Mouse (Mus musculus) activated CD4-positive, CD25-positive, alpha-beta regulatory T cell, adult 4 months (primary cell): Measurements from ENCODE around the gene Hectd1. TPM values are rescaled to one million over a fixed set of nuclear protein-coding genes. Genes with fewer than 3 reads are reported as not detected.

ENCODE experiments used
- ATAC-seq: one replicate; pipeline ENCODE4 v1.8.0; 2017
- polyA plus RNA-seq, 2 experiments: library from polyadenylated mRNA; unstranded; fragments of 100-300 nt; shearing (Covaris generic); gene quantifications; one replicate each; pipeline ENCODE4 v1.2.1; 2017

The Hectd1 gene
- polyA plus RNA-seq, 2 experiments from 2014 or later, result 58.5 to 73.1 TPM

DNA sequence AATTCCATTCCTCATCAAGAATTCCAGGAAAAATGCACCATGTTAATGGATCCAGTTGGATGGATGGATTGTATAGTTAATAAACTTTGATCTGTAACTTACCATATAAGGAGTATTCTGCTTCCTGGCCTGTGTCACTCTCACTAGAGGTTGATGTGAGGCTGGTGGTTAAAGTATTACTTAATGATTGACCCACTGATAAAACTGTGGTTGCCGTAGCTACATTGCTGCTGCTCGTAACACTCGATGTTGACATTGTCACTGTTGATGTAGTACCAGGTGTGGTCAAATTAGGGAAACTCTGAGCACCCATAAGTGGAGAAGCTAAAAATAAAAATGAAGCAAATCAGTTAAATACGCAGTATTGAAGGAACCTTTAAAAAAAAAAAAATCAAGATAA, 61.9 kb downstream of the Hectd1 start:
- ATAC-seq, result peak; percentile 36

GRCm38 (mm10) chr12:51759374-51759773, 70.0 kb downstream of the Hectd1 start:
- ATAC-seq, result no peak

DNA sequence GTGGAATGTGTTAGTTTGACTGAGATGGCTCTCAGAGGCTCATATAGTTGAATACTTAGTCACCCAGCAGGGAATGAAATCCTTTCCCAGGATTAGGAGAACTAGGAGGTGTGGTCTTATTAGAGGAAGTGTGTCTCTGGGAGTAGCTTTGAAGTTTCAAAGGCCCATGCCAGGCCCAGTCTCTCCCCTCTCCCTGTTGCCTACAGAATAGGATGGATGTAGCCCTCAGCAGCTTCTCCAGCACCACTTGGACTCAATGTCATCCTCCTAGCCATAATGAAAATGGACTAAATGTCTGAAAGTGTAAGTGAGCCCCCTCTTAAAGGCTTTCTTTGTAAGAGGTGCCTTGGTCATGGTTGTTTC, 72.8 kb downstream of the Hectd1 start:
- ATAC-seq, result no peak

DNA sequence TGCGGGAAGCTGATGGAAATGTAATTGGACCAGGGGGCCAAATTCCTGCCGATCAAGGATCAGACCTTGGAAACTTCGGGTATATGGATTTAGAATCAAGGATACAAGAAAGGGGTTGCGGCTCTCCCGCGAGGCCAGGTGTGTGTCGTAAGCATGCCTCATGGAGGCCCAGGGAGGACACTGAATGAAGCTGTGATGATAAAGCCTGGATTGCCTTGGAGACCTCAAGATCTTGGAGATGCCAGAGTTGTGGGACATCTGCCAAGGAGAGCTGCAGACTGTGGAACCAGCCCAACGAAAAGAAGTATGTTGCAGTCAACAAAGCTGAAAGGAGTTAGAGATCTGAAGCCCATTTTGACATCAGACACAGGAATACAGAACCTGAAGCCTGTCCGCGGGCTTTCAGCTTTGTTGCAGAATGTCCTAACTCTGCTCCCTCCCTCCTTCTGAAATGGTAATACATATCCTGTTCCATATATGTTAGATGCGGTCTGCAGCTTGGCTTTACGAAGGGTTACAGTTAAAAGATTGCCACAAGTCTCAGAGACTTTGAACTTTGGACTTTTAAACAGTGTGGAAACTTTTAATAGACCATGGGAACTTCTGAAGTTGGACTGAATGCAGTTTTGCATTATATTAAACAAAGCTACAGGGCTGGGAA, 73.3 kb downstream of the Hectd1 start:
- ATAC-seq, result no peak

DNA sequence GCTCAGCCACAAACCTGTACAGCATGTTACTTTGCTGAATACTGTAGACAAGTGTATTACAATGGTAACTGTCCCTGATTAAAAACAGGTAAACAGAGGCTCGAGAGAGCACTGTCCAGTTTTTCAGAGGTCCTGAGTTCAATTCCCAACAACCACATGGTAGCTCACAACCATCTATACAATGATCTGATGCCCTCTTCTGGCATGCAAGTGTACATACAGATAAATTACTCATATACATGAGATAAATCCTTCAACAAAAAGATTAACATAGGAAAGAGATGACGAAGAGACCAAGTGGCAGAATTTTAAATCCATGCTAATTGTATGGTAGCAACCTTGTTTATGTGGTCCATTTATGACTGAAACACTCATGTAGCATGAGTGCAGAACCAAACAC, 82.0 kb downstream of the Hectd1 start:
- no peak for ATAC-seq

GRCm38 (mm10) chr12:51744957-51745356, 84.4 kb downstream of the Hectd1 start:
- no peak for ATAC-seq

GRCm38 (mm10) chr12:51741690-51742089, 87.6 kb downstream of the Hectd1 start:
- ATAC-seq, result peak; percentile 46

GRCm38 (mm10) chr12:51736807-51737206, 92.5 kb downstream of the Hectd1 start:
- ATAC-seq, result no peak

GRCm38 (mm10) chr12:51736381-51736780, 93.0 kb downstream of the Hectd1 start:
- no peak for ATAC-seq

- ATAC-seq, result no peak
These were observed 93.5 kb downstream of the Hectd1 start for GRCm38 (mm10) chr12:51735840-51736271.

DNA sequence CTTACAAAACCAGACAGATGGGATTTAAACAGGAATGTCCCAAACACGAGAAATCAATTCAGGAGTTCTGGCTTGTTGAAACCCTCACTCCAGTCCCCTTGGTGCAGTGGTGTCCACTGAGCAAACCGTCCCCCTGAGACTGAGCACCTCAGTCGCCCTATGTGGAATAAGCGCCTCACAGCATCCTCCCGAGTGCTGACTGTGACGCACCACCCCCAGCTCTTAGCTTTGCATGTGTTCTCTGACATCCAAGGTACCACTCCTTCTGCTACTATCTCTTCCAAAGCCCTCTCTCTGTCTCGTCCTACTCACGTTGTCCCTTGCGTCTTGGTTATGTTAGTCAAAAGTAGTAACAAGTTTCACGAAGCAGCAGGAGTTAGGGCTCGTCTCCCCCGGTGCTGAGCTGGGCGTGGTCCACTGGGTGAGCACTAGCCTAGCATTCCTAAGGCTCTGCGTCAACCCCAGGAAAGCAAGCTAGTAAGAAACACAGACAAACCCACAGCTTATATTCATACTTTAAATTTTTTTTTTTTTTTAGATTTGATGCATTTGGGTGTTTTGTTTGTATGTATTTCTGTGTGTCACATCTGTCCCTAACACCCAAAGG, 94.6 kb downstream of the Hectd1 start:
- ATAC-seq, result no peak

DNA sequence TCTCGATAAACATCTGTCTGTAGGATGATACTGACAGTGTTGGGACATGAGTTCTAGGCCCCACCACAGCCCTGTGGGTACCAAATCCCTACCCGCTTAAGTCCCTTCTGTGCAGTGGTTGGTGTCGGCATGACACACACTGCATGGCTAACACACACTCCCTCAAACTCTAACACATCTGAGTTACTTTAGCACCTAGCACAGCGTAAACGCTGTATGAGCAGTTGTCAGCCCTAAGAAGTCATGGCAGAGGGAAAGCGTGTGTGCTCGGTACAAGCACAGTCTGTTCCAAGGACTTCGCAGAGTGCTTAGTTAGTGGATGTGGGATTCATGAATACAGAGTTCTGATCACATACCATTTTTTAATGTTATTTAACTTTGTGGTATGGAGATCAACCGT, 99.5 kb downstream of the Hectd1 start:
- no peak for ATAC-seq

DNA sequence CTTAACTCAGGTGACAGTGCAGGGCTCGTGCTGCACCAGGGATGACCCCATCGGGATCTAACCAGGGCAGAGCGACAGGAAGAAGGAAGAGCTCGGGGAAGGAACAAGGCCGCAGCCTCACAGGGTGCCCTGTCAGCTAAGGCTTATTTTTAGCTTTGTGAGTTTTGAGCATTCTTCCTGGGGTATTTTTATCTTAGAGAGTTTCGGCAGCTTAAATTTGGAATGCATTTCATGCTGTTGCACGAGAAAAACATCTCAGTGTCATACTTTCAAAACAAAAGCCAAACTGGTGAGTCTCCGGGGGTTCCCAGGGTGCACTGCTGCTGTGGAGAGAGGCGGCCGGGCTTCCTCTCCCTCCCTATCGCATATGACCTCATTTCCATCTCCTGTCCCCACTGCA, 100.3 kb downstream of the Hectd1 start:
- ATAC-seq, result no peak

GRCm38 (mm10) chr12:51721836-51722235, 107.5 kb downstream of the Hectd1 start:
- no peak for ATAC-seq

DNA sequence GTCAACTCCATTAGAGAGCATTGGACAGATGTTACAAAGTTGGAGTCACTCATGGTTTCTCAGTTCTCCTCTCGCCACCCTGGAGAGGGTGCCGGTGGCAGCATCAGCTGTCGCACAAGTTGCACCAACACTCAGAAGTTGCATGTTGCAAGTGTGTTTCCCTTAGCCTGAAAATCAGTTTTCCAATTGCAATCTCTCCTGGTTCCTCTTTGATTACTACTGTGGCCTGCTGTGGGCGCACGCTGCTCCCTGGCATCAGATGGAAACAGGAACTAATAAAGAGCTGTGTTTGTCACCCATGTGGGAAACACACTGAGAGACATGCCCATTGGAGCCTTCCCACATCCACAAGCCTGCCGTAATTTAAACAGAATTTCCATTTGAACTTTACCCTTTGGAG, 110.7 kb downstream of the Hectd1 start:
- ATAC-seq, result no peak

DNA sequence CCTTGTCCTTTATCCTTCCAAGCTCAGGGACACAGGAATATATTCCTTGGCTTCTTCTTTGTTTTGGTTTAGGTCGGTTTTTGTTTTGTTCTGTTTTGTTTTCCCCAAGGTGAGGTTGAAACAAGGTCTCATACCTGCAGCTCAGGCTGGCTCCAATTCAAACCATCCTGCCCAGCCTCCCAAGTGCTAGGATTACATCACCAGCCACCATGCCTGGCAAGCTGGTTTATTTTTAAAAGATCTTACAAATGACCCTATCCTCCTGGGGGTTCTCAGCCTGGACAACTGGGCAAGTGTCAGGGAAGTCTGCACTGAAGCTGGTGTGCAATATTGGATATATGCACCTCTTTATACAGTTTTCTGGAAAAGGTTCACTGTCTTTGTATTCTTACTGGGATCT, 116.7 kb downstream of the Hectd1 start:
- no peak for ATAC-seq

- no peak for ATAC-seq
These were observed 119.2 kb downstream of the Hectd1 start for GRCm38 (mm10) chr12:51710154-51710553.

- no peak for ATAC-seq
These were observed 119.6 kb downstream of the Hectd1 start for GRCm38 (mm10) chr12:51709741-51710140.

DNA sequence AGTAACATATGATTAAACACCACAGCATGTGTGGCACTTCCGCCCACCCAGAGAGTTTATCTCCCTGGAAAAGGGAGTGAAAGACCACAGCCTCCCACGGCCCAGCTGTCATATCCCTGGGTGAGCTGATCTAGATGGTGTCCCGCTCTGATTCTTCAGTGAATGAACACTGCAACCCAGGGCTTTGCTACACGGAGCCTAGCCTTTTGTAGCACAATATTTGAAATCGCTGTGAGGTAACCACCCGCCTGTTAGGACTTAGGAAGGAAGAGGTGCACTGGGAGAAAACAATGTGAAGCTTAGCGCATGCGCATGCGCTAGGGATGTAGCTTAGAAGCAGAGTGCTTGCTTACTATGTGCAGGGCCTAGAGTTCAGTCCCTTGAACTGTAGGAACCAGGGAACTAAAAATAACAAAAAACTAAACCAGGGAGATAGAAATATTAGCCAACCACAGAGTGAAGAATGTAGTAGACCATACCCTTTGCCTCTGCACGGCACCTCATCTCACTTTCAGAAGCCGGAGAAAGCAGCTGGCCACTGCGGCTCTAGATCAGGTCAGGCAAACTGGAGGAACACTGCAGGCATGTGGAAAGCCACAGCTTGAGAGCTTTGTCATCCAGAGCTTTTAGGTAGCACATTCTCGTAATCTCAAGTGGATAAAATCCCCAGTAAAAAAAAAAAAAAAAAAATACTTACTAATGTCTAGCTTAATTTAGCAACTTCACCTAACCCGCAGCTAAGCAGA, 120.2 kb downstream of the Hectd1 start:
- no peak for ATAC-seq

- ATAC-seq, result no peak
These were observed 122.6 kb downstream of the Hectd1 start for GRCm38 (mm10) chr12:51706673-51707235.

DNA sequence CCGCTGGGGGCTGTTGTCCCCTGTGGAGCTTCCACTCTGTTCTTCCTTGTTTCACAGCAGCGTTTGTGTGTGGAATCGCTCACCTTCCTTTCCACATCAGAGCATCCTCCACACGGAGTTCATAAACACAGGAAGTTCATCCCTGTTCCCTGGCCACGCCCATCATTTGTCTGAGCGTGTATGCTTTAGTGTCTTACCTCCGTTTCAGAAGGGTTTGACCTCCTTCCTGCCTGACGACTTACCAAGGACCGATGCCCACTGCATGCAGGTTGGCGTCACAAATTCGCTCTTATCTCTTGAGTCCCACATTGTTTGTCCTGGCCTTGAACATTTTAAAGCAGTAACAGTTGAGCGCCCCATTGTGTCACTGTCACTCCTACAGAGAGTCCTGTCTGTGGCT, 123.6 kb downstream of the Hectd1 start:
- no peak for ATAC-seq

- no peak for ATAC-seq
These were observed 124.8 kb downstream of the Hectd1 start for GRCm38 (mm10) chr12:51704572-51704971.

DNA sequence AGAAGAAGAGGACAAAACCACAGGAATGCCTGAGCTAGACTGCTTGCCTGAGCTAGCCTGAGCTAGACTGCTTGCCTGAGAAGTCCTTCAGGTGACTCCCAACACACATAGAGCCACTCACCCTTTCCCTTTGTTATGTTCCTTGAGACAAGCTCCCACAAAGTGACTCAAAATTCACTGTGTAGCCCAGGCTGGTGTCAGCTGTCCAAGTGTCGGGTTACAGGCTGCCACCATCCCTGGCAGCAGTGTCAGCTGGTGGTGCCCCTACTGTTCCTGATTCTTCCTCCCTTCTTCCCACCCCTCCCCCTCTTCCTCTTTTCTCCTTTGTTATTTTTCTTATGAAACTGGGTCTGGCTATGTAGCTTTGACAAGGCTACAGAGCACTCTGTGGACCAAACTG, 125.5 kb downstream of the Hectd1 start:
- no peak for ATAC-seq

GRCm38 (mm10) chr12:51701723-51702122, 127.6 kb downstream of the Hectd1 start:
- no peak for ATAC-seq
